Mouse (Mus musculus): ENCODE results near the gene Arsb. TPM values are rescaled to one million over a fixed set of nuclear protein-coding genes. Genes with fewer than 3 reads are reported as not detected.

Arsb gene
- polyA plus RNA-seq, 1 experiment: 8.9 TPM

- Histone ChIP-seq H3K4me3 (replicated peaks; ENCODE audit: control insufficient read depth, low read depth, low read length) (no peak overlapping the region), H3K4me1 (ENCODE audit: control insufficient read depth, insufficient read depth, low read length) (peaks cover 2% of the 10 kb centered on the region; the same call in 1 of the 2 replicates), H3K27ac (ENCODE audit: control insufficient read depth, insufficient read depth, low read depth, low read length, poor library complexity) (no peak overlapping the region)
- TF ChIP-seq POLR2A (IDR thresholded peaks at IDR 0.05; ENCODE audit: borderline replicate concordance, control insufficient read depth, low read depth, low read length) (no peak), CTCF (IDR thresholded peaks at IDR 0.05; ENCODE audit: control insufficient read depth, insufficient read depth, low read length) (no peak)
- WGBS: 83% methylated on average over 6 of the region's 6 CpGs
Observed at GRCm38 (mm10) chr13:93891276-93891675, 119.8 kb downstream of the Arsb start.

DNA sequence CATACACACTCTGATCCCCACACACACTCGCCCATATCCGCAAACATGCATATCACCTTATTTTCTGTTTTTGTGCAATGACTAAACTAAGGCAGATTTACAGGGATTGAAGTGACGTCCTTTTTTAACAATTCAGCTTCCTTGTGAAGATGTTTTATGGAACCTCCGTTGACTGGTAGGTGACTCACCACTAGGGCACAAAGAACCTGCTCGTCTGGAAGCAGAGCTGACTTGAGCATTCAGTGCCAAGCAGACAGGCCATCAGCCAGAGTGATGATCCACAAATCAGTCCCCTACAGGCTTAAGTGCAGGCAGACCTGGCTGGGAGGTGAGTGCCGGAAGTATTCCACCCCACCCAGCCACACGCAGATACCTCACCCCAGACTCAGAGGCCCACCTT is 120.7 kb downstream of the Arsb start:
- 86% methylated on average over 7 of the region's 7 CpGs for WGBS
- H3K4me1 ChIP-seq (ENCODE audit: control insufficient read depth, insufficient read depth, low read length): no peaks in the 10 kb centered on the region
- H3K4me3 ChIP-seq (replicated peaks; ENCODE audit: control insufficient read depth, low read depth, low read length): no peak overlapping the region
- TF ChIP-seq POLR2A (IDR thresholded peaks at IDR 0.05; ENCODE audit: borderline replicate concordance, control insufficient read depth, low read depth, low read length): no peak
- TF ChIP-seq CTCF (IDR thresholded peaks at IDR 0.05; ENCODE audit: control insufficient read depth, insufficient read depth, low read length): no peak
- no peak overlapping the region for H3K27ac ChIP-seq (ENCODE audit: control insufficient read depth, insufficient read depth, low read depth, low read length, poor library complexity)

DNA sequence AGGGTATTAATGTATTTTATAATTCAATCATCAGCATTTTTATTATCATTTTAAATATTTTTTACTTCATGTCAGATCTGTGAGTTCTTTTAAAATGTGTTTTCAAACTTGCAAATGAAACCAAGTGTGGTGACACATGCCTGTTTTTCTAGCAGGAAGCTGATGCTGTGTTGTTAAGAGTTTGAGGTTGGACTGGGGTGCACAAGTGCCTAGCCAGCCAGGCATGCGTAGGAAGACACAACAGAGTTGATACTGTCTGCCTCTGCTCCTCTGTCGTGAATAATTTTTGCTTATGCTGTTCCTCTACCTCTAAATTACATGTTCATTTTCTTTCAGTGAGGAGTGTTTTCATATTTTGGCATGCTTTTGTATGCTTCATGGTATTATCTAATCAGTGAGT is 122.7 kb downstream of the Arsb start:
- WGBS: 31% methylated on average over 2 of the region's 2 CpGs
- Histone ChIP-seq H3K4me1 (ENCODE audit: control insufficient read depth, insufficient read depth, low read length) (no peaks in the 10 kb centered on the region), H3K27ac (ENCODE audit: control insufficient read depth, insufficient read depth, low read depth, low read length, poor library complexity) (no peak overlapping the region), H3K4me3 (replicated peaks; ENCODE audit: control insufficient read depth, low read depth, low read length) (no peak overlapping the region)
- no peak for TF ChIP-seq POLR2A (IDR thresholded peaks at IDR 0.05; ENCODE audit: borderline replicate concordance, control insufficient read depth, low read depth, low read length)
- TF ChIP-seq CTCF (IDR thresholded peaks at IDR 0.05; ENCODE audit: control insufficient read depth, insufficient read depth, low read length): no peak

DNA sequence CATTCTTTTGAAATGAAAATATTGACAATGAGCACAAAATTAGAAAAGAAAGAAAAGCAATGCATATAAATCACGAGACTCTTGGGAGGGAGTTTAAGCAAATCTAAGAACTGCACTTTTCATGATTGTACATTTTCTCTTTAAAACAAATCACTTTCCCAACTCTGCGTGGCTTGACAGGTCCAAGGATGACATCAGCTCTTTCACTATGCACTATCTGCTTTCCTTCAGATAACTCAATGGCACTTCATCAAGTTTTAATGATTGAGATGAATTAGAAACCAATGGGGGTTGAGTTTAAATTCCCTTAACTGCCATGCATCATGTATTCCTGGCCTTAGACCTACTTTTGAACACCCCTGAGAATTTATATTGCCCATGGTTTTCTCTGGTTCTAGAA is 124.0 kb downstream of the Arsb start:
- H3K4me3 ChIP-seq (replicated peaks; ENCODE audit: control insufficient read depth, low read depth, low read length): no peak overlapping the region
- TF ChIP-seq POLR2A (IDR thresholded peaks at IDR 0.05; ENCODE audit: borderline replicate concordance, control insufficient read depth, low read depth, low read length) (no peak), CTCF (IDR thresholded peaks at IDR 0.05; ENCODE audit: control insufficient read depth, insufficient read depth, low read length) (no peak)
- H3K27ac ChIP-seq (ENCODE audit: control insufficient read depth, insufficient read depth, low read depth, low read length, poor library complexity): no peak overlapping the region
- WGBS: 79% methylated on average over 2 of the region's 2 CpGs
- no peaks in the 10 kb centered on the region; the same call in 1 of the 2 replicates for H3K4me1 ChIP-seq (ENCODE audit: control insufficient read depth, insufficient read depth, low read length)

- H3K4me1 ChIP-seq (ENCODE audit: control insufficient read depth, insufficient read depth, low read length): peaks cover 1% of the 10 kb centered on the region; the same call in 1 of the 2 replicates
- TF ChIP-seq POLR2A (IDR thresholded peaks at IDR 0.05; ENCODE audit: borderline replicate concordance, control insufficient read depth, low read depth, low read length): no peak
- no peak for TF ChIP-seq CTCF (IDR thresholded peaks at IDR 0.05; ENCODE audit: control insufficient read depth, insufficient read depth, low read length)
- WGBS: 43% methylated on average over 13 of the region's 13 CpGs
- no peak overlapping the region for H3K4me3 ChIP-seq (replicated peaks; ENCODE audit: control insufficient read depth, low read depth, low read length)
- no peak overlapping the region for H3K27ac ChIP-seq (ENCODE audit: control insufficient read depth, insufficient read depth, low read depth, low read length, poor library complexity)
Observed at GRCm38 (mm10) chr13:93897943-93898826, 126.8 kb downstream of the Arsb start.

DNA sequence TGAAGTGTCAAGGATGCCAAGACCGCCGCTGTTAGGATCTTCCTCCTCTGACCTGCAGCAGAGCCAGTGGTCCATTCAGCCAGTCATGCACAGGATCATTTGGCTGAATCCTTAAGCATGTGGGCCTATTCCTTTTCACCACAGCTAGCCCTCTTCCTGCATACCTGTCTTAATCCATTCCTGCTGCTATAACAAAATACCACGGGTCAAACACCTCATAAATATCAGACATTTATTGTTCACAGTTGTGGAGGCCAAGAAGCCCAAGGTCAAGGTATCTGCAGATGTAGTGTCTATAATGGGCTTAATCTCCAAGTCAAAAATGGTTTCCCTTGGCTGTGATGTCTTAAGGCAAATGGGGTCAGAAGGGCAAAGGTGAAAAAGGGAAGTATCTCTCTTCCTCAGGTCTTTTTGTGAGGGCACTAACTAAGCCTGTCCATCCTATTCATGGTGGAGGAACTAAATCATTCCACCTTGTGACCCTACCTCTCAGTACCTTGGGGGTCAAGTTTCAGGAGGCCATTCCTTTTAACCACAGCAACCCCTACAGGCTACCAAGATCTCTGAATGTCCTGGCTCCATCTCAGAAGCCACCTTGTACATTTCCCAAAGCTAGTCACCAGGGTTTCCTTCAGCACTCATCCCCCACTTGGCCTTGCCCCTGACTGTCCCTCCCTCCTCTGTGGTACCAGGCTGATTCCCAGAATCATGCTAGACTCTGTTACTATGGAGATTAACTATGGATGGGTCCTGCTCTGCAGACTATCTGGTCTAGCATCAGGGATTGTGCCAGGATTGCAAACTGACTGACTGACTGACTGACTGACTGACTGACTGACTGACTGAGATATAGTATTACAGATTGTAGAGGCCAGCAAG is 128.2 kb downstream of the Arsb start:
- Histone ChIP-seq H3K4me1 (ENCODE audit: control insufficient read depth, insufficient read depth, low read length) (peaks cover 1% of the 10 kb centered on the region; the same call in 1 of the 2 replicates), H3K4me3 (replicated peaks; ENCODE audit: control insufficient read depth, low read depth, low read length) (no peak overlapping the region), H3K27ac (ENCODE audit: control insufficient read depth, insufficient read depth, low read depth, low read length, poor library complexity) (no peak overlapping the region)
- 86% methylated on average over 3 of the region's 3 CpGs for WGBS
- TF ChIP-seq POLR2A (IDR thresholded peaks at IDR 0.05; ENCODE audit: borderline replicate concordance, control insufficient read depth, low read depth, low read length) (no peak), CTCF (IDR thresholded peaks at IDR 0.05; ENCODE audit: control insufficient read depth, insufficient read depth, low read length) (no peak)

DNA sequence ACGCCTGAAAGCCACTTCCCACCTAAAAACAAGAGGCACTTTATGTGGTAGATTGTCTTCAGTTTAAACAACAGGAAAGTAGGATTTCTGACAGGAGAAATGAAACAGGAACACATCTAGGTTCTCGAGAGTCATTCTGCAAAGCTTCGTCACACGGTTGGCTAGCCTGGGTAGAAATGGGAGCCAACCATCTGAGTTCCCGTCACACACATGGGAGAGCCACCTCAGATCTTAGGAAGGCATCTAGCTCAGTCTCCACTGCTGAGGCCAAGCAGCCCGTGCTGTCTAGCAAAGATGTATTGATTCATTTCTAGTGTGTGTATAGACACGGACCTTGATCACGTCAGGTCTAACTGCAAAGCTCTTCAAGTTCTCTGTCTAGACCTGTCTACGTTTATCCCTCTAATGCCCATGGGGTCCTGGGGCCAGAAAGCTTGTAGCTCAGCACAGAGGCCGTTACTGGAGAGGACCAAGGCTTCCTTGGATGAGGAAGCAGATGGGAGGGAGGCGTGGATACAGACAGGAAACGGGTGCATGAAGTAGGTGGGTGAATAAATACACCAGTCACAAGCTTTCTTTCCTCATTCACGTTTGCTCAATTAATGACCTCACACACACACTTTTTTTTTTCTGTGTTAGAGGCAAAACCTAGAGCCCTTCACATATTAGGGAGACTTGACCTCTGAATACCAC is 129.7 kb downstream of the Arsb start:
- Histone ChIP-seq H3K27ac (ENCODE audit: control insufficient read depth, insufficient read depth, low read depth, low read length, poor library complexity) (no peak overlapping the region), H3K4me1 (ENCODE audit: control insufficient read depth, insufficient read depth, low read length) (peaks cover 1% of the 10 kb centered on the region; the same call in 1 of the 2 replicates), H3K4me3 (replicated peaks; ENCODE audit: control insufficient read depth, low read depth, low read length) (no peak overlapping the region)
- no peak for TF ChIP-seq POLR2A (IDR thresholded peaks at IDR 0.05; ENCODE audit: borderline replicate concordance, control insufficient read depth, low read depth, low read length)
- 44% methylated on average over 13 of the region's 13 CpGs for WGBS
